Mouse (Mus musculus): ENCODE data around the gene Inpp5f.
"Not testable (repeated sequence)": the region's sequence is repeated elsewhere in the genome, so short reads cannot be mapped to it uniquely, and the experiment has no call there.

Inpp5f gene

GRCm38 (mm10) chr7:128656970-128657369, 45.8 kb downstream of the Inpp5f start:
- DNase-seq (ENCODE audit: low read depth, low spot score), result no peak

- no peak for DNase-seq (ENCODE audit: low read depth, low spot score)
These were observed 52.8 kb downstream of the Inpp5f start for GRCm38 (mm10) chr7:128663906-128664305.

DNA sequence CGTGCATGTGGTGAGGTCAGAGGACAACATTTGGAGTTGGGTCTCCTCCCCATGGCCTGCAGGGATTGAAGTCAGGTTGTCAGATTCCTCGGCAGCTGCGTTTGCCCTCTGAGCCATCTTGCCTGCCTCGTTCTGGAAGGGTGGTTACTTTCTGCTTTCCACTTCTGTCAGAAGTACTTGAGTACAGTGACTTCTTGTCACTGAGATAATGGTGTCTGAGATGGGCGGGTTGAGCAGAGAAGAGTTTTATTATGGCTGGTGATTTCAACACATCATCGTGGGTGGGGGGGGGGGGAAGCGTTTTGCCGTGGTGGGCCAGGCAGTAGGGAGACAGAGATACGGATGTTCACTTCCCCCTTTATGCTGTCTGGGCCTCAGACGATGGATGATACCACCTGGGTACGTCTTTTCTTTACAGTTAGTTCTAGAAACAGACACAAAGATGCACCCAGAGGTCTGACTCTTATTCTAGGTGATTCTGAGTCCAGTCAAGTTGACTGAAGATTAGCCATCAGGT, 53.8 kb downstream of the Inpp5f start:
- no peak for DNase-seq (ENCODE audit: low read depth, low spot score)

DNA sequence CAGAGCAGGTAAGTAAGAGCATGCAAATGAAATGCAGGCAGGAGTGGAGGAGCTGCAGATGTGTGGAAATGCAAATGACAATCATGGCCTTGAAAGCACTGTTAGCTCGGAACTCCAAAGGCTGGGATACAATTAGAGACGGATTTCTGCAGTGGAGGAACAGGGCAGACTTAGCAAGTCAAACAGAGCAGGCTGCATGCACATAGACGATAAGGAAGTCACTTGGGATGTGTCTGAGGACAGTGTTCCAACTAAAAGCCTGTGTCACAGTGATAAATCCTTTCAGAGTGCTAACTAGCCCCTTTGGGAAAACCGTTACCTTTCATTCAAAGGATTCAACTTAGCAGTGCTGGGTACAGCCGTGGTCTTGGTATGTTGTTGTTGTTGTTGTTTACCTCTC, 56.7 kb downstream of the Inpp5f start:
- no peak for DNase-seq (ENCODE audit: low read depth, low spot score)

- no peak for DNase-seq (ENCODE audit: low read depth, low spot score)
These were observed 57.7 kb downstream of the Inpp5f start for GRCm38 (mm10) chr7:128668831-128669230.

DNA sequence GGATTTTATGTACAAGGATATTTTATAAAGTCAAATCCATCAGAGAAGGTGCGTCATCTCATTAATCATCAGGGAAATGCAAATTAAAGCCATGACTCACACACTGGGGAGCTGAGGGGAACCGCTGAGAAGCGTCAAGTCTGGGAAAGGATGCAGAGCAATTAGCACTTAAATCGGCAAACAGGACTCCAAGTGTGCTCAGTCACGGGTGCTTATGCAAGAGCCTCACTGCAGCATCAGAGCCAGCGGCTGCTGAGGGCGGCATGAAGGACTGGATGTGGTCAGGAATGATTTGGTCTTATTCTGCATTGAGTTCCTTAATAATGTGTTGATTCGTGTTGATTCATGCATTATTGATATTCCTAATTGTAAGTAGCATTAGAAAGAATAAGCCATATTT, 60.8 kb downstream of the Inpp5f start:
- DNase-seq (ENCODE audit: low read depth, low spot score), result no peak

DNA sequence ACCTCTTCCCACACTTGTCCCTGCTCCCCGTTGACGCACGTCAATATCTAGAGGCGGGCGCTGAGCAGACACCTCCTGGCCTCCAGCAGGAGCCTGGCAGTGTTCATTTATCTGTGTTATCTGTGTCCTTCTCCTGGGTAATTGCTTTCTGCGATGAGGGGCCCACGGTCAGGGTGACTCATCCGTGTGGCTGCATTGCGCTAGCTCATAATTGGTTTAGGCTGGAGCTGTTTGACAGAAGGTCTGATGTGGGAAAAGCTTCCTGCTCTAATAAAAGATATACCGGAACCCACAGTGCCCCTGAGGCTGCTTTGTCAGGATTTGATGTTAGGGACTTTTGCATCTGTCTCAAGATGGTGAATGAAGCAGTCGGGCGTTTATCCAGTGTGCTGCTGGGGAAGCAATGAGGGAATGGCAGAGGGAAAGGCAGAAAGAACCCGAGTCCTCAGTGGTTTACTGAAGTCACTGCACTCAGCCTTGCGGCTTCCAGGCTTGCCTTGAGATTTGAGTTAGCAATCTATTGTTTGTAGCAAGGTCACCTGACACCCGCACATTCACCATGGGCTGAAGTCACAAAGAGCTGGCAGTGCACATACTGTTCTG, 61.4 kb downstream of the Inpp5f start:
- no peak for DNase-seq (ENCODE audit: low read depth, low spot score)

DNA sequence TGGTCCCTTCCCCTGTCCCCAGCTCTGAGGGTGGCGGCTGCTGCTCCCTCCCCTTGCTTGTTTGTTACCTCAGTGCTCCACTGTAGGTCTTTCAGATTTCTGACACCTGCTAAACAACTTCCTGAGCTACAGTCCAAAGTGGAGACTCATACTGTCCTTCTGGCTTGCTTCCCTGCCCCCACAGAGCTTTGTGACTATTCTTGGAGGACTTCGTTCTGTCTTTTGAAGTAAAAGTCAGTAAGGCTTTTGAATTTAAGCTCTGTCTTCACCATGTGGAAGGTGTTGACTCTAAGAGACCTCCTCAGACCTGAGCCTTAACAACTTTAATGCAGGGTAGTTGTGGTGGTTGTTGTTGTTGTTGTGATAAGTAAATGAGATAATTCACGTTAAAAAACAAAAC, 67.4 kb downstream of the Inpp5f start:
- no peak for DNase-seq (ENCODE audit: low read depth, low spot score)

GRCm38 (mm10) chr7:128687821-128688564, 76.9 kb downstream of the Inpp5f start:
- DNase-seq (ENCODE audit: low read depth, low spot score), result peak; percentile 10

- no peak for DNase-seq (ENCODE audit: low read depth, low spot score)
These were observed 78.2 kb downstream of the Inpp5f start for GRCm38 (mm10) chr7:128689347-128689746.

- peak; percentile 63 for DNase-seq (ENCODE audit: low read depth, low spot score)
These were observed 78.9 kb downstream of the Inpp5f start for GRCm38 (mm10) chr7:128690070-128690469.

- DNase-seq (ENCODE audit: low read depth, low spot score), result no peak
These were observed 79.7 kb downstream of the Inpp5f start for GRCm38 (mm10) chr7:128690796-128691195.

DNA sequence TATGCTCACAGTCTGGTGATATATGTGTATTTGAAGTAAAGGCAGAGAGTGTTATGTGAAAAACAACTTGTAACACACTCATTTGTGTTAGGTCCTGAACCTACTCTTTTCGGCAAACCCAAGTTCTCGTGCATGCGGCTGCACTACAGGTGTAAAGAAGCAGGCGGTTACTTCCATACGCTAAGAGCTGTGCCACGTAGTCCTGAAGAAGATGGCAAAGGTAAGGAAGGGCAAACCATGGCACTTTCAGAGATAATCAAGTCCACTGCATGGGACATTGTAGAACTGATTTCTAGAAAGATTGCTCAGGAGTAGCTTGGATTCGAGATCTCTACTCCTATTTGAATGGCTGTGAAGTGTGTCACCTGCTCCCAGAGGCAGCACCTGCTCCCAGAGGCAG, 81.0 kb downstream of the Inpp5f start:
- DNase-seq (ENCODE audit: low read depth, low spot score), result no peak

GRCm38 (mm10) chr7:128694848-128695247, 83.7 kb downstream of the Inpp5f start:
- no peak for DNase-seq (ENCODE audit: low read depth, low spot score)

DNA sequence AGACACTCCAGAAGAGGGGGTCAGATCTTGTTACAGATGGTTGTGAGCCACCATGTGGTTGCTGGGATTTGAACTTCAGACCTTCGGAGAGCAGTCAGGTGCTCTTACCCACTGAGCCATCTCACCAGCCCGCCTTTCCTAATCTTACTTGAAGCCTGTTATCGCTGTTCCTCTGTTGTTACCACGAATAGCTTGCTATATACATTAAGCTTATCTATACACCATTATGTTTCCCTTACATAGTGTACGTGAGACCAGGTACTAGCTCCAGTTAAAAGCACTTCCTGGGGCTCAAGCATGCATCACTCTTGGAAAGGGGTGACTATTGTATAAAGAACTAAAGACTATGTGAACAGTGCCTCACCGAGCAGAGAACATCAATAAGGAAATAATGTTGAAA, 88.8 kb downstream of the Inpp5f start:
- DNase-seq (ENCODE audit: low read depth, low spot score), result not testable (repeated sequence)

DNA sequence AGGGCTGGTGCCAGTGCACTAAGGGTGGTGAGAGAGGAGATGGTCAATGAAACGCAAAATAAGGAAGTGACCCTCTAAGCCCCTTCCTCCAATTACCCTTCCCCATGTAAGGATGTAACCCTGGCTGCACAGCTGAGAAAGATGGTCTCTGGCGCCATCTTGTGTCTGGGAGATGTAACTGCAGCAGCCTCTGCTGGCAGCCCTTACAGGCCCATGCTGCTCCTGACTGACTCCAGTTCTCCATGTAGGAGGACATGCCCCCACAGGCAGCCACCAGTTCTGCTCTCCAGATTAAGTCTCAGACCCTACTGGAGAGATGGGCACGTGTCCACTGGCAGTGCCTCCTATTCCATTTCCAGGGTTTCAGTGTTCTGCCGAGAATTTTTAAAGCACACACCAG, 94.6 kb downstream of the Inpp5f start:
- peak; percentile 50 for DNase-seq (ENCODE audit: low read depth, low spot score)

- DNase-seq (ENCODE audit: low read depth, low spot score), result no peak
These were observed 106.9 kb downstream of the Inpp5f start for GRCm38 (mm10) chr7:128717991-128718390.

DNA sequence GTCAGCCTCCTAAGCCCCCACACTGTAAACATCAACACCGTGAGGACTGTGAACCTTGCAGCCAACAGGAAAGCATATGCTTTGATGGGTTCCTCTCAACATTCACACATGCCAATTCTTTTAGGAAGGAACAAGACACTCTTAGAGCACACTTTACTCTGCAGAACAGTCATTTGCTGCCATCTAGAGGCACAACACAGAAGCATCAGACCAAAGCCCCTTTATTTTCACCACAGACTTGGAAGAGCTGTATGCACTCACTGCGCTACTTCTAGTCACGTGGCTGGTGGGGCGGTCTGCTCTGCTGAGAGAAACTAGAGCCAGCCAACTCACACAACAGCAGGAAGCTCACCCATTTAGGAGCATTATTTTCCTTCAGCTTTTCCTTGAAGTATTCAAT, 113.6 kb downstream of the Inpp5f start:
- peak; percentile 56 for DNase-seq (ENCODE audit: low read depth, low spot score)

DNA sequence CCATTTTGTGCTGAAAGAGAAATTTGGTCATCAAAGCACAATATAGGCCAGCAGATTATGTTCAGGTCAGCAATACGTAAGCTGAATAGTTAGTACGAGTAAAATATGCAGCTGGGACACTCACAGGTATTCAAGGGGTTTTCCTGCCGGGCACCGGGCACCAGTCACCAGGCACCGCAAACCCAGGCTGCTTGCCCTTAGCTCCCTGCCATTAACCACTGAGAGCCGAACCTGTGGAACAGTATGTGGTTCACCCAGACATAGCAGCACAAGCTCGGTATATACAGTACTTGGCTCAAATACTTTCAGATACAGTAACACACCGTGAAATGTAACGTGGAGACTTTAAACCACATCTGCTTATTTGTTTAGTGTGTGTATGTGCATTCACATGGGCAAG, 114.1 kb downstream of the Inpp5f start:
- no peak for DNase-seq (ENCODE audit: low read depth, low spot score)

GRCm38 (mm10) chr7:128726999-128727398, 115.9 kb downstream of the Inpp5f start:
- DNase-seq (ENCODE audit: low read depth, low spot score), result no peak

DNA sequence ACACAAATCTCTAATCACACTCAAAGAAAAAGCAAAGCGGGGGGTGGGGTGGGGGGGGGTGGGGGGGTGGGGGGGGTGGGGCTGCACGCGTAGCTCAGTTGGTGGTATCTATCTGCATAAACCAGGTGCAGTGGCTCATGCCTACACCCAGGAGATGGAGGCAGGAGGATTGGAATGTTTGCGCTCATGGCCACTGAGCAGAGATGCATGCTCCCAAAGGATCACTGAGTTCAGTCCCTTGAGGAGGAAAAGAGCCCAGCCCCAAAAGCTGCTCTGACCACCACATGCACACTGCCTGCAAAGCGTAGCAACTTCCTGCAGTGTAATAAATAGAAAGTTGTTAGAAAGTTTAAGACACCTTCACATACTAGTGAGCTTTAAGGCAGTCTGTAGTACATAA, 116.6 kb downstream of the Inpp5f start:
- DNase-seq (ENCODE audit: low read depth, low spot score), result no peak

- no peak for DNase-seq (ENCODE audit: low read depth, low spot score)
These were observed 117.6 kb downstream of the Inpp5f start for GRCm38 (mm10) chr7:128728738-128729137.

DNA sequence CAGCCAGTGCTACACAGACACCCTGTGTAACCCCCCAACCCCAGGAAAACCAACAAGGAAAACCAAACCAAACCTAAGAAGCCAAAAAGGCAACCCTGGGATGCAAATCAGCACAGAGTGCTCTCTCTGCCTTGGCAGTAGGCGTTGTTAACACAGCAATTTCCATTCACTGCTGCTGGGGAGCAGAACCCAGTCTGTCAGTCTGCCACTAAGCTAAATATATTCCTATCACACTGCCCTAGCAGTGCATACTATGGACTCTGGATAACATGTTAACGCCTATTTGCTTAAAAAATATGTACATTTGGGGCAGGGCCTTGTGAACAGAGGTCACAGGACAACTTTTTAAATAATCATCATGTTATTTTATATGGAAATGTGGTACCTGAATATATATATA, 120.5 kb downstream of the Inpp5f start:
- no peak for DNase-seq (ENCODE audit: low read depth, low spot score)
